Mouse (Mus musculus) lung, adult 2 months (tissue): Measurements from ENCODE around the gene Tff3.

Experiments used
- CTCF ChIP-seq: fragments of 200-500 bp; IDR thresholded peaks from 2 replicates; pipeline ENCODE4 v1.5.1; 2011; ENCODE audit warnings: mild to moderate bottlenecking, low read length, control low read depth; ENCODE audit not compliant: insufficient read depth
- POLR2A ChIP-seq: fragments of 200-500 bp; IDR thresholded peaks from 2 replicates; pipeline ENCODE4 v1.6.1; 2011; ENCODE audit warnings: low read depth, mild to moderate bottlenecking, control low read depth, low read length, borderline replicate concordance; ENCODE audit errors: extremely low read depth

DNA sequence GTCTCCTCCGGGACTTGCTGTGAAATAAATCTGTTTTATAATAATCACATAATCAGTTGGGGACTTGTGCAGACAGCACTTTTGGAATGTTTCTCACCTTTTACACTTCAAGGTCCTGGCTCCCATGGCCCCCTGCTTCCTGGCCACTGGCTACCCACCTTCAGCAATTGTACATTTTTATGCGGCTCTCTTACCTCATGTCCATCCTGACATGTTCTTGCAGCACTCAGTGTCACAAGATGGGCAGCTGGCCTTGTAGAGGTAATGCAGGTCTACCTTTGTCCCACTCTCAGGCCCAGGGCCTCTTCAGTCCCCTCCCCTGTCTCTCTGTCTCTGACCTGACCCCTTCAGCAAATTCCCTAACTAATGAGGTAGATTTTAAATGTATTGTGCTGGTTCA, 32.6 kb downstream of the Tff3 start:
- no peak for TF ChIP-seq POLR2A
- TF ChIP-seq CTCF: no peak
